Mouse (Mus musculus) C2C12 (cell line): ENCODE measurements around the gene St3gal4.

Source experiments
- CTCF ChIP-seq: IDR thresholded peaks from one replicate; pipeline ENCODE4 v1.5.1; 2011; ENCODE audit not compliant: control insufficient read depth, insufficient read depth, insufficient read length
- MAX ChIP-seq: IDR thresholded peaks from one replicate; pipeline ENCODE4 v1.6.1; 2011; ENCODE audit warnings: mild to moderate bottlenecking, control low read depth
- USF1 ChIP-seq: IDR thresholded peaks from one replicate; pipeline ENCODE4 v1.6.1; 2011; ENCODE audit warnings: low read depth, mild to moderate bottlenecking, control low read depth, moderate library complexity

DNA sequence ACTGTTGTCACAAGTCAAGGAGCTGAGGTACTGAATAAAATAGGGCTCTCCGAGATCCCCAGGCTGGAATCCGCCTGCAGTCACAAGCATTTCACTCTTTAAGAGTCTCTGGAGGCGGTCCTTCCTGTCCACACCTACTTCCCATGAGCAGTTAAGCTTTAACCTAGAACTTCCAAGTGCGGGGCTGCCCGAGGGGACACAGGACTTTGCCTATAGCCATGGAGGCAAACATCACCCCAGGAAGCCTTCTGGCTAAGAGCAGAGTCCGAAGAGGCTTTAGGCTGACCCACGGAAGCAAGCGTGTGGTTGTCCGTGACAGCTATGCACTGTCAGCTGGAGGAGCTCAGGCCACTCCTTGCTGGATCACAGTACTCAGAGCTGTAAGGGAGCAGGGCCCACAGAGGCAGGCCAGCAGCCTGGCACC is 9.9 kb upstream of the St3gal4 start:
- no peak for TF ChIP-seq CTCF
- TF ChIP-seq USF1: no peak
- TF ChIP-seq MAX: no peak
